Mouse (Mus musculus) cerebellum, adult 8-10 months (tissue): ENCODE measurements around the gene Nup62.

Experiments used
- DNase-seq: peaks from one replicate; pipeline ENCODE4 v3.0.0; 2022

The Nup62 gene

GRCm38 (mm10) chr7:44850146-44850545 is 34.3 kb downstream of the Nup62 start:
- DNase-seq = no peak

GRCm38 (mm10) chr7:44850789-44851624 is 35.1 kb downstream of the Nup62 start:
- peak; percentile 35 for DNase-seq

DNA sequence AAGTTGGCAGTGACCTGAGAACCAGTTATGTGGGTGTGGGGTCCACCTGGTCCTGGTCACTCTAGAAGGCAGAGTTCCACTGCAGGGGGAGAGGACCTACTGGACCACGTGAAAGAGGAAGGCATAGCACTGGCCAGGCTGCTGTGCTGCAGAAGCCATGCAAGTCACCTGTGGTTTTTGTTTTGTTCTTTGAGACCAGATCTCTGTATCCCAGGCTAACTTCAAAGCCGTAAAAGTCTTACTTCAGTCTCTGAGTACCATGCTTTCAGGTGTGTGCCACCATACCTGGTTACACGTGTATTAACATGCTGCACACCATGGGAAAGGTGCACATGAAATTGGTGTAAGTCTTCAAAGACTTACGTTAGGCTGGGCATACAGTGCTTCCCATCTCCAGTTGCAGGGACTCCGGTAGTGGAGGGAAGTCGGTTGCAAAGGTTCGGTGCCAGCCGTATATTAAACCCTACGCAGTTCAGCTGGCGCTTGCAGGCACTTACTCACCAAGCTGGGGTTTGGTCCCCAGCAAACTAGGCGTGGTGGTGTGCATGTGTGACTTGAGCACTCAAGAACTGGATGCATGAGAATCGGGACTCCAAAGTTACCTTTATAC is 35.8 kb downstream of the Nup62 start:
- DNase-seq = no peak

DNA sequence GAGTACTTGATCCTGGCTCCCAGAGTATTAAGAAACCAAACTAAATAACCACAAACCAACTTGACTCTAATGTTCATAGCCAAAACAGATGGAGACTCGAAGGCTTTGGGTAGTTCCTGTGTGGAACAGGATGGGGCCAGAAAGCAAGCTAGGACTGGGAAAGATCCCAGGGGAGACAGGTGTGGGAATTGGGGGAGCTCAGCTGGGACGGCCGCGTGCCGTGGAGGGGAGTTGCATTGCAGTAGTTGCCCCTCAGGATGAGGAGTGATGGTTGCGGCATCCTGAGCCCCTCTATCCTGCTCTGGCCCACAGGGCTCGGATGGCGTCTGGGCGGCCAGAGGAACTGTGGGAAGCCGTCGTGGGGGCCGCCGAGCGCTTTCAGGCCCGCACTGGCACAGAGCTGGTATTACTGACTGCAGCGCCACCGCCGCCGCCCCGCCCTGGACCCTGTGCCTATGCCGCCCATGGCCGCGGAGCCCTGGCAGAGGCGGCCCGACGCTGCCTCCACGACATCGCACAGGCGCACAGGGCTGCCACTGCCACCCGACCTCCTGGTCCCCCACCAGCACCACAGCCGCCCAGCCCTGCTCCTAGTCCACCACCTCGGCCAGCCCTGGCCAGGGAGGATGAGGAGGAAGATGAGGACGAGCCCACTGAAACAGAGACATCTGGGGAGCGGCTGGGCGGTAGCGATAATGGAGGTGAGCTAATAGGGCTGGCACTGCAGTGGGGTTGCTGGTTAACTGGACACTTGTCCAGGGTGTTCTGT is 36.6 kb downstream of the Nup62 start:
- DNase-seq = no peak

DNA sequence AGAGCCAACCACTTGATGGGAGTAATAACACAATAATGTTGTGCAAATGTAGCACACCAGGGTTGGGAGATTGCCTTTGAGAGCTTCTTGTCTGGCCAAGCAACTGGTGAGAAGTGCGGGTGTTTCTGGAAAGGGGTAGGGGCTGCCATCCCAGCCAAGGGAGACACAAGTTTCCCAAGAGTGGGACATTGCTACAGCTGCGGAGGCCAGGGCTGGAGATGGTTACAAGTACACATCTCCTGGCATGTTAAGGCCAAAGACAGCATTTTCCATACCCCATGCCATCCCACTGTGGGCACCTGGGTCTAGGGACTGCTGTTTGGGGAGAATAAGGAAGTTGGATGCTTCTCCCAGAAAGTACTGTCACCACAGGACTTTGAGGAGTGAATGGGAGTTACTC is 37.2 kb downstream of the Nup62 start:
- no peak for DNase-seq

- DNase-seq = no peak
These were observed 37.9 kb downstream of the Nup62 start for GRCm38 (mm10) chr7:44853596-44854355.

DNA sequence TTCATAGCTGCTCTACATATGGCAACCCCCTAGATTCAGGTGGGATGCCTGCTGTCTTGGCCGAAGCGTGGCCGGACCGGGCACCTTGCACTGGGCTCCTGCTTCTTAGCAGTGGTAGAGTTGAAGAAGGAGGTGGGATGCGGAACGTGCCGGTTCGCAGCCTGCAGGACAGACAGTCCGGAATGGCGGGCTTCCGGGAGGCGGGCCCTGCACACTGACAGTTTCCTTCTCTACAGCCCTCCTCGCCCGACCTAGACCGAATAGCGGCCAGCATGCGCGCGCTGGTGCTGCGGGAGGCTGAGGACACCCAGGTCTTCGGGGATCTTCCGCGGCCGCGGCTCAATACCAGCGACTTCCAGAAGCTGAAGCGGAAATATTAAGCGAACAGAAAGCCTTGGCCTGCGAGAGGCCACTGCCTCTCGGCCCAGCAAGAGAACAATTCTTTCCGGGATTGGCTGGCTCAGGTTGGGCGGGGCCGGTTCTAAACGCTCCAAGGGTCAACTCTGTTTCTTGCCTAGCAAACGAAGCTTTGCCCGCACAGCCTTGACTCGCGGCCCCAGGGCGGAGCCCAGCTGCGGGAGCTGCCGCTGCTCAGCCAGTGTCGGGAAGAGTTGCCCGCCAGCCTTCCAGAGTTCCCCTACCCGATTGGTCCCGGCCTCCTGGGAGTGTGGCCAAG is 38.6 kb downstream of the Nup62 start:
- DNase-seq = peak; percentile 82

- DNase-seq = no peak
These were observed 39.1 kb downstream of the Nup62 start for GRCm38 (mm10) chr7:44855036-44855435.

- DNase-seq = no peak
These were observed 40.5 kb downstream of the Nup62 start for GRCm38 (mm10) chr7:44856265-44856916.

GRCm38 (mm10) chr7:44857042-44857552 is 41.2 kb downstream of the Nup62 start, which contains the start of gene Pnkp:
Gene Pnkp, plus strand, starts transcription at chr7:44857139.
- peak; percentile 84 for DNase-seq

GRCm38 (mm10) chr7:44857905-44858304 is 42.0 kb downstream of the Nup62 start:
- DNase-seq = no peak

- no peak for DNase-seq
These were observed 44.0 kb downstream of the Nup62 start for GRCm38 (mm10) chr7:44859896-44860295.

GRCm38 (mm10) chr7:44860576-44861428 is 44.9 kb downstream of the Nup62 start:
- no peak for DNase-seq

GRCm38 (mm10) chr7:44861429-44861816 is 45.5 kb downstream of the Nup62 start:
- no peak for DNase-seq

DNA sequence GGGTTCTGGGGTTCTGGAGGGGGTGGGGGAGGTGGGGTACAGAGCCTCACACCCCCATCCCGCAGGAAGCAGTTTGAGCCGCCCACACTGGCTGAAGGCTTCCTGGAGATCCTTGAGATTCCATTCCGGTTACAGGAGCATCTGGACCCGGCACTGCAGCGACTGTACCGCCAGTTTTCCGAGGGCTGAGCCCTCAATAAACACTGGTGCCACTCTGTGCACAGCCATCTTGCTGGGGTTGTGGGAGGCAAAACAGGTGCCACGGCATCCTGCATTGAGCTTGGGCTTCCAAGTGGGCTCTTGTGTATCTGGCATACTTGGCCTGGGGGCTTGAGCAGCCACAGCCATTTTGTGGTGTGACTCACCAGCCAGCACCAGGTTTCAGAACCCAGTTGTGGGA is 46.5 kb downstream of the Nup62 start:
- no peak for DNase-seq

DNA sequence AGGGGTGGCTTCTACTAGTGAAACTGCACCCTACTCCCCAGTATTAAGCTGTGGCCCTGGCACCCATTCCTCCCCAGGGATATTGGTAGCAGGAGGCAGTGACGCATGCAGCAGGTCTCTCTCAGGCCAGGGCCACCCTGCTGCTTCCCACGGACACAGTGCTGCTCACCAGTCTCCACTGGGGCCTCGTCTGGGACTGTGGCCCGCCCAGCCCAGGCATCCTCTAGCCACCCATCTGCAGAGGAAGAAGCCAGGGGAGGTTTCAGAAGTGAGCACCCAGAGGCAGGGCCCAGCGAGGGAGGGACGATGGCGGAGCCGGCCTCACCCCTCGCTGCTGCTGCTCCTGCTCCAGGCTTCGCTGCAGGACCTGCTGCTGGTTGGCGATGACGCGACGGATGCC is 47.3 kb downstream of the Nup62 start:
- DNase-seq = peak; percentile 32

DNA sequence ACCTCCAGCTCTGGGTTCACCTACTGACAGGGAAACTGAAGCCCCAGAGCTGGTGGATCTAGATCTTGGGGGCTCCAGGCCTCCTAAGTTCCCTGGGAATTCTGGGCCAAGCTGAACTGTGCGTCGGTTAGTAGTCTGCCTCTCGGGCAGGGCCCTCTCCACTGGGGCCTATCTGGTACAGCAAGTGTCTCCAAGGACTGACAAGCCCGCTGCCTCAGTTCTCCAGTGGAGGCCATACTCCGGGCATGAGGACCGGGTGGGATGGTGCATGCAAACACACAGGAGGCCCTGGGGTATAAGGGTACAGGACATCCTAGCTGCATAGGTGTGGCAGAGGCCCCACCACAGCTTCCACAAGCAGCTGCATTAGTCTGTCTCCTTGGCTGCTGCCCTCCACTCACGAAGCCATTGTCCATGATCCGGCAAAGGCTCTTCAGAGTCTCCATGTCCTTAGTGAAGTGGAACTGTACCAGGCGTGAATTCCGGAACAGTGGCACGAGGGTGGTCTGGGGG is 48.1 kb downstream of the Nup62 start:
- DNase-seq = peak; percentile 25

GRCm38 (mm10) chr7:44864595-44865542 is 49.0 kb downstream of the Nup62 start:
- DNase-seq = peak; percentile 43
